Mouse (Mus musculus): ENCODE measurements around the gene Smpd1. TPM values are rescaled to one million over a fixed set of nuclear protein-coding genes. Genes with fewer than 3 reads are reported as not detected.
A peak's percentile ranks its signal among the peaks of the same experiment; 100 is the strongest.

Gene Smpd1
- total and polyA plus RNA-seq, 2 experiments from 2014 or later: 100 to 124 TPM

GRCm38 (mm10) chr7:105516669-105517360 lies 37.3 kb upstream of the Smpd1 start:
- Histone ChIP-seq H3K27me3 (ENCODE audit: insufficient read depth, low read length) (no peaks in the 10 kb centered on the region), H3K9ac (no peak overlapping the region), H3K4me3 (ENCODE audit: low read depth, low read length) (no peak overlapping the region), H3K4me2 (ENCODE audit: low read depth) (no peak overlapping the region), H3K4me1 (ENCODE audit: insufficient read depth) (peaks cover 15% of the 10 kb centered on the region; the same call in 1 of the 2 replicates), H3K36me3 (ENCODE audit: insufficient read depth) (no peaks in the 10 kb centered on the region), H3K27ac (ENCODE audit: low read depth, low read length) (no peak overlapping the region), H3K9me3 (ENCODE audit: low read length) (no peaks in the 10 kb centered on the region)
- WGBS: 38% methylated on average over 9 of the region's 9 CpGs
- no peak for ATAC-seq
- no peak for TF ChIP-seq CTCF (IDR thresholded peaks at IDR 0.05; ENCODE audit: low read depth)
- no peak for DNase-seq

- Histone ChIP-seq H3K4me3 (ENCODE audit: low read depth, low read length) (no peak overlapping the region), H3K27ac (ENCODE audit: low read depth, low read length) (no peak overlapping the region), H3K4me1 (ENCODE audit: insufficient read depth) (peaks cover 9% of the 10 kb centered on the region; the same call in 1 of the 2 replicates), H3K27me3 (ENCODE audit: insufficient read depth, low read length) (no peaks in the 10 kb centered on the region), H3K4me2 (ENCODE audit: low read depth) (no peak overlapping the region), H3K36me3 (ENCODE audit: insufficient read depth) (no peaks in the 10 kb centered on the region), H3K9me3 (ENCODE audit: low read length) (no peaks in the 10 kb centered on the region), H3K9ac (no peak overlapping the region)
- no peak for TF ChIP-seq CTCF (IDR thresholded peaks at IDR 0.05; ENCODE audit: low read depth)
- 68% methylated on average over 11 of the region's 11 CpGs for WGBS
- DNase-seq (no peak), ATAC-seq (no peak)
These were observed 34.8 kb upstream of the Smpd1 start for GRCm38 (mm10) chr7:105519336-105519735.

GRCm38 (mm10) chr7:105519771-105520170 lies 34.4 kb upstream of the Smpd1 start:
- Histone ChIP-seq H3K27me3 (ENCODE audit: insufficient read depth, low read length) (no peaks in the 10 kb centered on the region), H3K27ac (ENCODE audit: low read depth, low read length) (no peak overlapping the region), H3K9ac (no peak overlapping the region), H3K4me3 (ENCODE audit: low read depth, low read length) (no peak overlapping the region), H3K4me2 (ENCODE audit: low read depth) (no peak overlapping the region), H3K4me1 (ENCODE audit: insufficient read depth) (peaks cover 4% of the 10 kb centered on the region; the same call in 1 of the 2 replicates), H3K9me3 (ENCODE audit: low read length) (no peaks in the 10 kb centered on the region), H3K36me3 (ENCODE audit: insufficient read depth) (no peaks in the 10 kb centered on the region)
- DNase-seq (no peak), ATAC-seq (no peak)
- no peak for TF ChIP-seq CTCF (IDR thresholded peaks at IDR 0.05; ENCODE audit: low read depth)
- 83% methylated on average over 2 of the region's 2 CpGs for WGBS

GRCm38 (mm10) chr7:105520201-105520600 lies 34.0 kb upstream of the Smpd1 start:
- WGBS: 32% methylated on average over 6 of the region's 6 CpGs
- TF ChIP-seq CTCF (IDR thresholded peaks at IDR 0.05; ENCODE audit: low read depth): no peak

GRCm38 (mm10) chr7:105524222-105524621 lies 29.9 kb upstream of the Smpd1 start:
- H3K4me3 ChIP-seq (ENCODE audit: low read depth, low read length): no peak overlapping the region
- no peaks in the 10 kb centered on the region for H3K36me3 ChIP-seq (ENCODE audit: insufficient read depth)
- TF ChIP-seq CTCF (IDR thresholded peaks at IDR 0.05; ENCODE audit: low read depth): no peak
- H3K27ac ChIP-seq (ENCODE audit: low read depth, low read length): no peak overlapping the region
- H3K4me1 ChIP-seq (ENCODE audit: insufficient read depth): no peaks in the 10 kb centered on the region
- no peaks in the 10 kb centered on the region for H3K27me3 ChIP-seq (ENCODE audit: insufficient read depth, low read length)
- DNase-seq (no peak), ATAC-seq (no peak)
- H3K4me2 ChIP-seq (ENCODE audit: low read depth): no peak overlapping the region
- no peak overlapping the region for H3K9ac ChIP-seq
- no peaks in the 10 kb centered on the region for H3K9me3 ChIP-seq (ENCODE audit: low read length)
- WGBS: 78% methylated on average over 2 of the region's 2 CpGs

More at GRCm38 (mm10) chr7:105520201-105520600, 34.0 kb upstream of the Smpd1 start:
- DNase-seq (no peak), ATAC-seq (no peak)
- Histone ChIP-seq H3K27me3 (ENCODE audit: insufficient read depth, low read length) (no peaks in the 10 kb centered on the region), H3K9ac (no peak overlapping the region), H3K9me3 (ENCODE audit: low read length) (no peaks in the 10 kb centered on the region), H3K36me3 (ENCODE audit: insufficient read depth) (no peaks in the 10 kb centered on the region), H3K27ac (ENCODE audit: low read depth, low read length) (no peak overlapping the region), H3K4me1 (ENCODE audit: insufficient read depth) (peaks cover under 1% of the 10 kb centered on the region; the same call in 1 of the 2 replicates), H3K4me2 (ENCODE audit: low read depth) (no peak overlapping the region), H3K4me3 (ENCODE audit: low read depth, low read length) (no peak overlapping the region)

GRCm38 (mm10) chr7:105527306-105527937 lies 26.7 kb upstream of the Smpd1 start:
- TF ChIP-seq CTCF (IDR thresholded peaks at IDR 0.05; ENCODE audit: low read depth): peak; percentile 77
- Histone ChIP-seq H3K9me3 (ENCODE audit: low read length) (no peaks in the 10 kb centered on the region), H3K4me3 (ENCODE audit: low read depth, low read length) (no peak overlapping the region), H3K4me1 (ENCODE audit: insufficient read depth) (no peaks in the 10 kb centered on the region), H3K4me2 (ENCODE audit: low read depth) (no peak overlapping the region), H3K27me3 (ENCODE audit: insufficient read depth, low read length) (no peaks in the 10 kb centered on the region), H3K9ac (no peak overlapping the region), H3K36me3 (ENCODE audit: insufficient read depth) (no peaks in the 10 kb centered on the region), H3K27ac (ENCODE audit: low read depth, low read length) (no peak overlapping the region)
- WGBS: 45% methylated on average over 1 of the region's 1 CpGs
- DNase-seq: peak; percentile 36
- ATAC-seq: peak; percentile 66

GRCm38 (mm10) chr7:105528094-105528493 lies 26.1 kb upstream of the Smpd1 start:
- Histone ChIP-seq H3K4me3 (ENCODE audit: low read depth, low read length) (no peak overlapping the region), H3K27me3 (ENCODE audit: insufficient read depth, low read length) (no peaks in the 10 kb centered on the region), H3K9me3 (ENCODE audit: low read length) (no peaks in the 10 kb centered on the region), H3K9ac (no peak overlapping the region), H3K4me2 (ENCODE audit: low read depth) (no peak overlapping the region), H3K4me1 (ENCODE audit: insufficient read depth) (no peaks in the 10 kb centered on the region), H3K36me3 (ENCODE audit: insufficient read depth) (no peaks in the 10 kb centered on the region), H3K27ac (ENCODE audit: low read depth, low read length) (no peak overlapping the region)
- DNase-seq: no peak
- TF ChIP-seq CTCF (IDR thresholded peaks at IDR 0.05; ENCODE audit: low read depth): no peak
- no peak for ATAC-seq
- 79% methylated on average over 4 of the region's 4 CpGs for WGBS
